Mouse (Mus musculus) G1E-ER4 (cell line): ENCODE measurements around the gene Dennd1c. TPM values are rescaled to one million over a fixed set of nuclear protein-coding genes. Genes with fewer than 3 reads are reported as not detected.

ENCODE experiments used
- GATA1 ChIP-seq: IDR thresholded peaks from one replicate; pipeline ENCODE4 v1.8.0; 2012; ENCODE audit warnings: low read length, inconsistent platforms
- polyA plus RNA-seq: library from polyadenylated mRNA; stranded (reverse); fragments of >175 nt; gene quantifications from 2 replicates; pipeline ENCODE4 v1.2.3, GENCODE M21; 2012

Gene Dennd1c
- polyA plus RNA-seq, 1 experiment: 4.7 TPM

GRCm38 (mm10) chr17:57030931-57031660 is 47.2 kb downstream of the Dennd1c start, which contains the start of gene Khsrp:
Gene Khsrp (minus strand): TSS chr17:57031522.
- no peak for TF ChIP-seq GATA1

GRCm38 (mm10) chr17:57029691-57030090 is 48.6 kb downstream of the Dennd1c start:
- no peak for TF ChIP-seq GATA1

GRCm38 (mm10) chr17:57027471-57027870 is 50.8 kb downstream of the Dennd1c start:
- no peak for TF ChIP-seq GATA1

GRCm38 (mm10) chr17:57020960-57021359 is 57.4 kb downstream of the Dennd1c start:
- TF ChIP-seq GATA1: no peak

GRCm38 (mm10) chr17:57019693-57020092 is 58.6 kb downstream of the Dennd1c start:
- no peak for TF ChIP-seq GATA1

Other genes starting within 250 kb of the Dennd1c start
- gene Rfx2, start 247.5 kb downstream of the Dennd1c start, polyA plus RNA-seq: 27.4 and 31.2 TPM in 2 replicates
- gene Acsbg2, start 204.1 kb downstream of the Dennd1c start, polyA plus RNA-seq: not detected in 2 replicates
- gene 1700061G19Rik, start 203.0 kb downstream of the Dennd1c start, polyA plus RNA-seq: not detected in 2 replicates
- gene Mllt1, start 143.1 kb downstream of the Dennd1c start, polyA plus RNA-seq: 76.7 and 99.5 TPM in 2 replicates
- gene Acer1, start 96.4 kb downstream of the Dennd1c start, polyA plus RNA-seq: not detected in 2 replicates
- 185 and 272 TPM in 2 replicates for gene Clpp, start 88.2 kb downstream of the Dennd1c start, polyA plus RNA-seq
- 51.6 and 80.9 TPM in 2 replicates for gene Alkbh7, start 81.2 kb downstream of the Dennd1c start, polyA plus RNA-seq
- not detected in 2 replicates for gene Pspn, start 78.5 kb downstream of the Dennd1c start, polyA plus RNA-seq
- gene Gtf2f1, start 67.2 kb downstream of the Dennd1c start, polyA plus RNA-seq: 210 and 212 TPM in 2 replicates
- gene Gm17949, start 67.0 kb downstream of the Dennd1c start, polyA plus RNA-seq: 0.04 TPM in 1 of 2 replicates, not detected in the other
- gene Khsrp, start 47.0 kb downstream of the Dennd1c start, polyA plus RNA-seq: 202 and 209 TPM in 2 replicates
- not detected in 2 replicates for gene Slc25a41, start 36.9 kb downstream of the Dennd1c start, polyA plus RNA-seq
- 0.12 and 0.19 TPM in 2 replicates for gene Crb3, start 19.4 kb downstream of the Dennd1c start, polyA plus RNA-seq
- 22.4 and 24.4 TPM in 2 replicates for gene Slc25a23, start 18.7 kb downstream of the Dennd1c start, polyA plus RNA-seq
- gene Tubb4a, start 9.3 kb upstream of the Dennd1c start, polyA plus RNA-seq: not detected in 2 replicates
- gene Tnfsf9, start 26.8 kb upstream of the Dennd1c start, polyA plus RNA-seq: 1.8 and 2.5 TPM in 2 replicates
- gene Cd70, start 71.3 kb upstream of the Dennd1c start, polyA plus RNA-seq: not detected in 2 replicates
- gene Tnfsf14, start 115.7 kb upstream of the Dennd1c start, polyA plus RNA-seq: not detected in 2 replicates
- not detected in 2 replicates for gene C3, start 149.6 kb upstream of the Dennd1c start, polyA plus RNA-seq
- 15.2 and 17.6 TPM in 2 replicates for gene Gpr108, start 169.9 kb upstream of the Dennd1c start, polyA plus RNA-seq
- 13.9 and 14.8 TPM in 2 replicates for gene Trip10, start 170.9 kb upstream of the Dennd1c start, polyA plus RNA-seq
- gene Vav1, start 200.6 kb upstream of the Dennd1c start, polyA plus RNA-seq: 38.8 and 39.8 TPM in 2 replicates